Mouse (Mus musculus) mouse trophoblast stem cell (cell line): Measurements from ENCODE around the gene Gm28870.
"Not testable (repeated sequence)": the region's sequence is repeated elsewhere in the genome, so short reads cannot be mapped to it uniquely, and the experiment has no call there.

Experiments
- in situ Hi-C, 2 experiments: fragments of 300-500 bp; cut with MseI, MboI; formaldehyde crosslinking; loops; 2 replicates in 1 of 2; 3 replicates in 1 of 2; pipeline ENCODE4 v1.15.1; 2025

Gene Gm28870

DNA sequence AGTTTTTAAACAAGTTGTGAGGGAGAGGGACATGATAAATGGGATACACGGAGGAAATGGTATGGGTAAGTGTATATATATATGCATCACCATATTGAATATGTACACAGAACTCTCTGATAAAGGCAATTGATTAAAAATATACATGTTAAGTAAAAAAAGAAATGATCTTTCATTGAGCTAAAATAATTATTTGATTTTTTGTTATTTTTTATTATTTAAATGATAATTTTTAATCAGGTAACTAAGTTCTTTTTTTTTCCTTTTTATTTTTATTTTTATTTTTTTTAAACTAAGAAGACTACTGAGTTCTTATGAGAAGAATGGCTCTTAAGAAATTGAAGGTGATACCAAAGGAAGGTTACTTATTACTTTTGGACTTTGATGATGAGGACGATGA, at the start of gene Gm28870:
Gene Gm28870 (plus strand): TSS at position 301 of the 400 bp plus-strand sequence.
- in situ Hi-C loops, result not testable (repeated sequence)
